Mouse (Mus musculus) granulocyte monocyte progenitor cell, adult 5-6 weeks (primary cell): ENCODE data around the gene Prelid1. TPM values are rescaled to one million over a fixed set of nuclear protein-coding genes. Genes with fewer than 3 reads are reported as not detected.

Experiments used
- ATAC-seq: replicated peaks from 2 replicates; pipeline ENCODE4 v1.8.0; 2016; ENCODE audit warnings: mild to moderate bottlenecking, moderate TSS enrichment, inconsistent platforms; ENCODE audit not compliant: poor library complexity, severe bottlenecking
- total RNA-seq, 2 experiments: library from RNA; stranded (forward) in 1 of 2; stranded (reverse) in 1 of 2; fragments of 200-712, 200-1000 nt in 1 of 2; fragments of >200 nt in 1 of 2; fragmentation: Nextera tagmentation in 1 of 2; gene quantifications; 2 replicates each; pipeline ENCODE4 v1.2.3; 2014 to 2017

The Prelid1 gene
- total RNA-seq, 2 experiments from 2014 or later = 115 to 296 TPM

DNA sequence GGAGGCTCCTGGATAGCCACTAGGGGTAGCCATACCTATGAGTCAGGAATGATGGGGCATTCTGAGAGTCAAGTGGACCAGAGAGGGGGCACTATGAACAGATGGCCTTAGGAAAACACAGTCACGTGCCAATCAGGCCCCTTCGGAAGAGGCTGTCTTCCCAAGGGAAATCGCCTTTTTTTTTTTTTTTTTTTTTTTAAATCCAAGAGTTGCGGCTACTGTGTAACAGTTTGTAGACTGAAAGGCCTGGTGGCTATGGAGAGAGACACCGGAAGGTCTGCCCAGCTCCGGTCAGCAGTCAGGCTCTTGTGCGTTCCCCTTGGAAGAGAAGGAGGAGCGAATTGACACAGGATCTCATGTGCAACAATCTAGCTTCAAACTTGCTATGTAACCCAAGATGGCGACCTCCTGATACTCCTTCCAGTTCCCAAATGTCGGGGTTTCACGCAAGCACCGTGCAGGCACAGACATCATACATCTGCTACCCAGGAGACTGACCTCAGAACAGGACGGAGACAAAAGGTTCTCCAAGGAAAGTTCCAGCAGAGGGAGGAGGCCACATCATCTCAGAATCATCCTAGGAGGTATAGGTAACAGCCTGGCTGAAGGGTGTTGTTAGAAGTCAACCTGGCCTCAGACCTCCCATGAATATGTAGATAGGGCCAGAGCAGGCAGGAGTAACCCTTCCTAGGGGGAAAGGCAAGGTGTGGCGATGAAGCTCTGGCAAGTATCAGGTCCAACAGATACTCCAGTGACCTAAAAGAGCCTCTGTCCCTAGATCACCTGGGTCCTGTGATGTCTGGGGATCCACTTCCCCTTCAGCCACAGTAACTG is 10.5 kb downstream of the Prelid1 start:
- no peak for ATAC-seq

DNA sequence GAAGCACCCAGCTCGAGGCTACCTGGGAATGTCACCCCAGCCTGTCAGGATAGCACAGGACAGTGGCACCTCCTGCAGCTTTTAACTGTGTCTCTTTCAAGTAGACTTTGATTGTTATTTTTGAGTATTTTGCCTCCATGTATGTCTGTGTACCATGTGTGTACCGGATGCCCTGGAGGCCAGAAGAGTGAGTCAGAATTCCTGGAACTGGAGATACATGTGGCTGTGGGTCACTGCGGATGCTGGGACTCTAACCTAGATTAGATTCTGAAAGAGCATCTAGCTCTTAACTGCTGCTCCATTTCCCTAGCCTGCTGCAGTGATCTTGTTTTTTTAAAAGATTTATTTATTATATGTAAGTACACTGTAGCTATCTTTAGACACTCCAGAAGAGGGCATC is 12.0 kb downstream of the Prelid1 start:
- ATAC-seq = no peak

DNA sequence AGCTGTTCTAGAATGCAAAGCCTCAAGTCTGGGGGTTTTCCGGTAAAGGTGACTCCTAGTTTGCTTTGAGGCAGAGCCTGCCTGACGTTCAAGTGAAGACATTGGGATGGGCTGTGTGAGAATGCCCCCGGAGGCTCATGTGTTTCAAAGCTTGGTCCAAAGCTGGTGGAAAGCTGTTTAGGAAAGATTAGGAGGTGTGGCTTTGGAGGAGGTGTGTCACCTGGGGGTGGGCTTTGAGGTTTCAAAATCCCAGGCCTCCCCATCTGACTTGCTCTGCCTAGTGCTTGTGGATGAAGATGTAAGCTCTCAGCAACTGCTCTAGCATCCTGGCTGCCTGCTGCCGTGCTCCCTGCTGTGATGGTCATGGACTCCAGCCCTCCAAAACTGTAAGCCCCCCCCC is 15.4 kb downstream of the Prelid1 start:
- ATAC-seq = no peak

DNA sequence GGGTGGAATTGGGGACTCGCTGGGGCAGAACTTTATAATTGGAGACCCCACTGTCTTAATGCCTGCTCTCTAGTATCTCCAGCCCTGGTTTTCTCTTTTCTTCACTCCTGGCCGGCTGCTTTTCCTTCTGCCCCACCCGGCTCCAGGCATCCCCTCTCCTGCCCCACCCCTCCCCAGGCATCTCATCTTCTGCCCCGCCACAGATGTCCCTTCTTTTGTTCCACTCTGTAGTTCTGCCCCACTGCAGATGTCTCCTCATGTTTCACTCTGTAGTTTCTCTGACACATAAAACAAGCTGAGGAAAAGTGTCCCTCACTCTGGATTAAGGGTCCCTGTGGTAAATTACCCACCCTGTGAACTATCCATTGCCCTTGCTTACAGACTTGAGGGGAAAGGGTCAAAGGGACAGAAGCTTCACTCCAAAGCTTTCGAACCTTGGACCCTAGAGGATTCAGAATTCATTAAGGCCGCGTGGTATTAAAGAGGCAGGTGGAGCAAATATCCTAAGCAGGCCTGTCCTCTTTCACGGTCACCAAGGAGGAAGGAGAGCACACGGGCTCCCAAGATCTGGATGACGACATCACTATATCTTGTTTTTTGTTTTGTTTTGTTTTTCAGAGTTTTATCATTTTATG is 17.2 kb downstream of the Prelid1 start:
- ATAC-seq = no peak

DNA sequence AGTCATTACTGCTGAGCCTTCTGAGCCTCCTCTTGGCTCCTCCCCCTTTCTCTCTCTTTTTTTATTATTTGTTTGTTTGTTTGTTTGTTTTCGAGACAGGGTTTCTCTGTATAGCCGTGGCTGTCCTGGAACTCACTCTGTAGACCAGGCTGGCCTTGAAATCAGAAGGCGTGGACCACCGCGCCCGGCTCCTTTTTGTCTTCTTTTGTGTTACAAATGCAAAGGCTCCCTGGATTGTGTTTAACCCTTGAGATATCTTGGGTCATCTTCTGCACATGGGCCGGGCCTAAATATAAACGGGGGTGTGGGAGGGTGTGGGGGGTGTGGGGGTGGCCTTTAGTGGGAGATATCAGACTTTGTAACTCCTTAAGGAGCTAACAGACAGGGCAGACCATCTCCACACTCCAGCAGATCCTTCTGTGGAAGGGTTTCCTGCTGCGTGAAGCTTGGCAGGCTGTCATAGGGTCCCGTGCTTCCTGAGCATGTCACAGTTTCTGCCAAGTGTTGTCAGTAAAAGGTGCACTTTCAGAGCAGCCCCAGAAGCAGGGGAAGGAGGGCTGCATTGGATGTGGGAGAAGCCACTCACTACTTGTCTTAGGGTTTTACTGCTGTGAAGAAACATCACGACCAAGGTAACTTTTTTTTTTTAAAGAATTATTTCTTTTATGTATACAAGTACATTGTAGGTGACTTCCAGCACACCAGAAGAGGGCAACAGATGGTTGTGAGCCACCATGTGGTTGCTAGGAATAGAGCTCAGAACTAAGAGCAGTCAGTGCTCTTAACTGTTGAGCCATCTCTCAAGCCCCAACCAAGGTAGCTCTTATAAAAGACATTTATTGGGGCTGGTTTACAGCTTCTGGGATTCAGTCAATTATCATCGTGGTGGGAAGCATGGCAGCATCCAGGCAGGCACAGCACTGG is 18.1 kb downstream of the Prelid1 start:
- no peak for ATAC-seq

DNA sequence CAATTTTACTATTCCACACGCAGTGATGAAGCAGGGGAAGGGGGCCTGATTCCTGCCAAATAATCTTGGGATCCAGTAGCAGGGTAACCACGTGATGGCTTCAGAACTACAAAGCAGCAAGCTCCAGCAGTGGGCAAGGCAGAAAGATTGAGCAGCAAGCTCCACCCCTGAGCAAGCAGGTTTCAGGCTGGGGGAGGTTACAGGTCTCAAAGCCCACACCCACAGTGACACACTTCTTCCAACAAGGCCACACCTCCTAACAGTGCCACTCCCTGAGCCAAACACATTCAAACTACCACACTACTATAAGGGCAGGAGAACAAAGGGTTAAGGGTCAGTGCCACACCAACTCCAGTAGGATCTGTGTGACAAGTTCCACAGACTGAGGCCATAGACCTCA is 19.0 kb downstream of the Prelid1 start:
- ATAC-seq = no peak

DNA sequence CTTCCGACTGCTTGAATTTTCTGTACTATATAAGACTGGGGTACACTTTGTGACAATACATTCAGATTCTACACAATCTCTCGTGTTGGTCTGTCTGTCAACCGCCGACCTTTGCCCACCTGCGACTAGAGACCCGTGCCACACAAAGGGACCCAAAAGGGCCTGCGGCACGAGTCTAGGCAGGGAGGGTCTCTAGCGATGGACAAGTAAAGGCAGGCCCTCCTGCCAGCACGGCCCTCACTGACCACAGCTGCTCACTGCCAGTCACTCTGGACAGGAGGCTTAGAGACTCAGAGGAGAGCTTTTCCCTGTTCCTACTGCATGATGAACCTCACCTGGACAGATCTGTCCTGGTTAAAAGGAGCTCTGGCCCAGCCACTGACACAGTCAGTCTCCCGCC is 22.2 kb downstream of the Prelid1 start:
- ATAC-seq = no peak

DNA sequence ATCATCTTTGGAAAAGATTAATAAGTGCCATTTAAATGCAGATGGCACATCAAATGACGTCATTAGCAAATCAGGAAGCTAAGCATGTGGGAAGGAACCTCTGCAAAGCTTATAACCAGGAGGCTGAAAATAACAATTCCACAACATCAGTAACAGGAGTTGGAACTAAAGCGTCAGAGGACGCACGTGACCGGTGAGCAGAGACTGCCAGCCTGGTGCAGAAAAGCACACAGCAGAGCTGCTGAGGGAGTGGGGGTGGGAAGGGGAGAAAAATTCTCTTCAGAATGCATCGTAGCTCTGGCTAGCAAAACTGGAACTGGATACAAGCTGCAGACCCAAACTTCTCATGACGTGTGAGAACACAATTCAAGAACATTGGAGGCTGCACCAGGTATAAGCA is 24.0 kb downstream of the Prelid1 start:
- ATAC-seq = no peak

DNA sequence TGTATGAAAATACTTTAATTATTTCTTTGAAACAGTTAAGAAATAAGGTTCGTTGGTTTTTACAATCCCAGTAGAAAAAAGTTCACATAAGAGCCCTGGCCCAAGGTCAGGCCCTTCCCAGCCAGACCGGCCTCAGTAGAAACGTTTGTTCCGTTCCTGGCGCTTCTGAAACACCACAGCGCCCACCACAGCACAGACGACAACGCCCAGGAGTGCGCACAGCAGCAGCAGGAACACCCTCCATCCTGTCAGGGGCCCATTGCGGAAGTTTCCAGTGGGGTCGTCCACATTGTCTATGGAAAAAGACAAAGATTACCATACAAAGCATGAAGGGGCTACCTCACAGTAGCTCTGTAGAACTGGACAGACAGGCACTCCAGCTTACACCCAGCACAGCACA is 26.4 kb downstream of the Prelid1 start:
- no peak for ATAC-seq

DNA sequence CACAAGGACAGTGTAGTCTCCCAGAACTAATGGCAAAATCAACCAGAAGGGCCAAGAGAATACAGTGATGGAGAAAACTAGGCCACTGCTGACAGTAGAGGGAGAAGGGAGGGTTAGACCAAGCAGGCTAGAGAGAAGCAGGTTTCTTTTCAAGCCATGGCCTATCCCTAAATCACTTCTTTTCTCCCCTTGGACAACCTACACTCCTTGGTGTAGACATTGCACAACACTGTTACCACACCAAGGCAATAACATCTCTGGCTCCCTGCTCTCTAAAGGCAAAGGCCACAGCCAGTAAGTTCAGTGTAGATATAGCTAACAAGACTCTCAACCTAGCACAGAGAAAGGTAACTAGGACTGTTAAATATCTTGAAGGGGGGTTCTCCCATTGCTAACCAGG is 40.8 kb downstream of the Prelid1 start:
- ATAC-seq = peak; percentile 33

DNA sequence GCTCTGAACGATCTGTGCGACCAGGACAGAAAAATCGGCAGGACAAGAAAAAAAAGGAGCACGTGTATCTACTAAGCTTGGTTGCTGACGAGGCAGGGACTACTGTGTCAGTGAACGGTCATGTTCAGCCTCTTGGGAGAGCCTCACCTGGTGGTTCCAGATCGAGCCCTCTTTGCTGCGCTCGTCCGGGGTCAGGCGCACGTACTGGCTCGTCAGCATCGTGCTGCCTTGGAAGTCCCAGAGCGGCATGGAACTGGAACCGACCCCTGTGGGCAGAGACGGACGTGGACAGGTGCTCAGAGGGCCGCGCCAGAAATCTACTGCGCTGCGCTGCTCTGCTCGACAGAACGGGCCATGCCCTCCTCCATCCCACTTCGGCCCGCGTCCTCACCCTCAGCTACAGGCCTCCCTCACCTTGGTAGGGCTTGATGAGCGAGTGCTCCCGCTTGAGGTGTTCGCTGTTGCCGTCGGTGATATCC is 41.7 kb downstream of the Prelid1 start:
- peak; percentile 10; the same call in 1 of the 2 replicates for ATAC-seq

DNA sequence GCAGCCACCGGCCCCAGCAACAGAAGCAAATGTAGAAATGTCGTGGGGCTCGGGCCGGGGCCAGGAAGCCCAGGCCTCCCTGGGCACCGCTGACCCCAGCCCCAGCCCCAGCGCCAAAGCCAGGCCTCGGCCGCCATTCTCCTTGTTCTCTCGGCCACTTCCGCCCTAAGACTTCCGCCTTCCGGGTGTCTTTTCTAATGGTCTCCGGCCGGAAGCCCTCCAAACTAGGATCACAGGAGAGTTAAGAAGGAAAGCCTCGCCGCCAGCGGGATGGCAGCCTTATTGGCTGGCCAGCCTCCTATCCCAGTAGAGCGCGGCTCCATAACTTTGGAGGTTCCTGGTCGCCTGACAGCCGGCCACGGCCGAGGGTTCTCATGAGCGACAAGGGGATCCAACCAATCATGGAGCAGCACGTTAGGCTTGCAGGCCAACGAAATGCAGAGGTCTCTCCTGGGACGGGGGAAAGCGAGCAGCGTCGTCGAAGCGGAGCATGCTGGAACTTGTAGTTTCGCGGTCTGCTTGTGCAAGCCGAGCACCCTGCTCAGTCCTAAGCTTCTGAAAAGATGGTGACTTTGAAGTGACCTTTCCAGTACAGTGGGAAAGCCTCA is 42.3 kb downstream of the Prelid1 start, which contains the start of gene Lman2:
Gene Lman2 (minus strand): TSS at position 331 of the 608 bp plus-strand sequence.
- peak; percentile 90 for ATAC-seq

DNA sequence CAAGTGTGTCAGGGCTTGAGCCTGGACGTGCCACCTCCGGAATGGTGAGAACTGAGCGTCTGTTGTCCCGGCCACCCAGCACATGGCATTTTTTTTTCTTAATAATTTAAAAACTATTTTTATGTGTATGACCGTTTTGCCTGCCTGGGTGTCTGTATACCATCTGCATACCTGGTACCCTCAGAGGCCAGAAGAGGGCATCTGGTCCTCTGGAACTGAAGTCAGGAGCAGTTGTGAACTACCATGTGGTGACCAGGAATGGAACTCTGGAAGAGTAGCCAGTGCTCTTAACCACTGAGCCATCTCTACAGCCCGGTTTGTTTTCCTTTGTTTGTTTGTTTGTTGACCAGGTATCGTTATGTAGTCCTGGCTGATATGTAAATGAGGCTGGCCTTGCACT is 48.1 kb downstream of the Prelid1 start:
- ATAC-seq = no peak

DNA sequence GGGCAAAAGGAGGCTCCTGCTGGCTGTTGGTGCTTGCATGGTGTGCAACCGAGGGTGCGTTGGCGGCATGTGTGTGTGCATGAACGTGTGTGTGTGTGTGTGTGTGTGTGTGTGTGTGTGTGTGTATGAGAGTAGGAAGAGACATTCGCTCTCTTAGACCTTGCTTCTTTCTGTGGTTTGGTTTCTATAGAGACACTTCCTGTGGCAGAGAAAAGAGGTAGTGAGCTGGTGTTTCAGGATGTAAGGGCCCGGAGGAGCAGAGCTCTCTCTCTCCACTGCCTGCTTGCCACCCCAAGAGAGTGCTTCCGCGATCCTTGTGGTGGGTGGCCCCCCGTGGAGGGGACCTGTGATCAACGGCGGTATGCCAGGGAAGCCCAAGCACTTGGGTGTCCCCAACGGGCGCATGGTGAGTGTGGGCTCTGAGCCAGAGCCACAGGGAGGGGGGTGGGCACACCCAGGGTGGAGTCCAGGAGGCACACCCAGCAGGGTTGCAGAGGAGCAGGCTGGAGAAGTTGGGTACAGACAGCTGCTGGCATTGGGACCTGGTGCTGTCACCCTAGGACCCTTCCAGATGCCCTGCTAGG is 49.3 kb downstream of the Prelid1 start, which contains the start of gene Rgs14:
Gene Rgs14 (plus strand): TSS at position 202 of the 584 bp plus-strand sequence.
- ATAC-seq = peak; percentile 88

DNA sequence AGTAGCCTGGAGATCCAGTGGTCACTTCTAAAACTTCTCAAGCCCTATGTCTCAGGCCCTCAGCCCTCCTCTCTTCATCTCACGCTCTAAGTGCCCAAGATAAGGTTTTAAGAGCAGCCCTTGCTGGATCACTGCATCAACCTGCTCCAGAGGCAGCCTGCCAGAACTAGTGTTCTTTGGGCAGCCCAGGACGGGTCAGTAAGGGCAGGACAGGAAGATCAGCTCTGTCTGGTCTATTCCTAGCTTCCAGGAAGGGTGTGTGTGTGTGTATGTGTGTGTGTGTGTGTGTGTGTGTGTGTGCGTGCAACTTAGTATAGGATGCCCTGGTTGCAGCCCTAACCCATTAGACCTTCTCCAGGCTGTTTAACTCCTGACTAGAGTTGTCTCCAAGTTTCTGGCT is 49.9 kb downstream of the Prelid1 start:
- 0 out of 2 replicates have a peak, but pooled peaks have one; percentile 0 for ATAC-seq

DNA sequence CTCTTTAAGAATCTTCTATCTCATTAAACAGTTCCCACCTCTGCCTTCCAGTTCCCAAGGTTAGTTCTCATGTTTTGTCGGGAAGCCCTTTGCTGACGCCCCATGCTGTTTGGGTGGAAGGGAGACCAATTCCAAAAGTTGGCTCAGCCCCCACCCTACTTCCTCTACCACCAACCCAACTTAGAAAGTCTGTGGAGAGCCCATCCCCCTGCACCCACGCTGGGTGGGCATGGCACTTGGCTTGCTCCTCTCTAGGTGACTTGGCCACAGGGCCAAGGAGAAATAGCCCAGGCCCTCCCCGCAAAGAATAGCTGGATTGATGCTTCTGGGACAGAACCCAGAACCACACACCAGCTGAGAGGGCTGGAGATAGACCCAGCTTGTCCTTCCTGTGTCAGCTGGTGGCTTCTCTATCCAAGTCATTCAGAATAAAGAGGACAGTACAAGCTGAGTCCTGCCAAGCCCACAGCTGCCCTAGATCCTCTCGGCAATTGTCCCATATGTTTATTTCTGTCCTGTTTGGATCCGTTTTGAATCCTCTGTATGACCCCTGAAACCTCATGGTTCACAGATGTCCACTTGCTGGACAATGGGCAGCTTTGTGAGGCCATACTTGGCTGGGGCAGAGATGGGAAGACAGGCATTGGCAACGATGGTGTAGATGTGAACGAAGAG is 50.8 kb downstream of the Prelid1 start:
- ATAC-seq = no peak

DNA sequence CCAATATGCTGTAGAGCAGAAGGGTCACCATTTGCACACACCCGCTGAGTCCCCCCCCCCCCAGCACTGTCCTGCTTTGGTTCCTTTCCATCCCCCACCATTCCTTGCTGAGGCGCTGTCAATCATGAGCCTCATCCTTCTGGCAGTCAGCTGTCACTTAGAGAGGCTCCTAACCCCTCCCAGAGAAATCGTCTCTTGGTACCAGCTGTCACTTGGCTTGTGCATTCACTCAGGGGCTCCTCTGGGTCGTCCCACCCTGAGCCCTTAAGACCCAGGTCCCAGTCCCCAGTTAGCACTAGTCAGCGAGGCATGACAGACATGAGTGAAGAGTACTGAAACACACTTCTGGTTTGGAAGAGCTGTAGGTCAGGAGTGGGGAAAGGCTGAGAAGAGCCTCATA is 51.4 kb downstream of the Prelid1 start:
- no peak for ATAC-seq

DNA sequence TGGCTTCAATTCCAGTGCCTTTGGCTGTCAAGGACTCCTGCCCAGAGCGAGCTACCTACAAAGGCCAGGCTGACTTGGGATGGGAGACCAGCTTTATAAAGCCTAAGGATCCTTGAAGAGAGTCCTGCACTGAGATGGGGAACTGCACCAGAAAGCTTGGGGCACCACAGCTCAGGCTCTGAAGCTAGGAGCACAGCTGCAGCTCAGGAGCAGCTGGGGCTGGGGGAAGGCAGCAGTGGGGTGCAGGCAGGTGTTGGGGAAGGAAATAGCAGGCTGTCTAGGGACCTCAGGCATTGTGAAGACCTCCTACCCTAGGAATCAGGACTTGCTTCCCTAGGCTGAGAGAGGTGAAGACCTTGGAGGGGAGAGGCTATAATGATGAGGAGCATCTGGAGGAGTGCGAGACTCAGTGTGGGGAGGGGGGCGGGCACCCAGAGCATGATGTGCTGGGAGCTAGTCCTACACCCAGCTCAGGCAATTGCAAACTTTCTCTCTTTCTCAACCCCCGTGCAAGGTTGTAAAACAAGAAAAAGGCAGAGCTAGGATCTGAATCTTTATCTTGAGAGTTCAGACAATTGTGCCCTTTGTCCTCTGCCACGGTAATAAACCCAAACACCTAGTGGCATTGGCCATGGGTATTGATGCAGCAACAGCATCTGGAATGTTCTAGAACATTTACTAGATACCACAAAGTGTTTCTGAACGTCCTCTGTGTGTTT is 54.1 kb downstream of the Prelid1 start:
- ATAC-seq = no peak
